Mouse (Mus musculus): ENCODE results near the gene Nme7. TPM values are rescaled to one million over a fixed set of nuclear protein-coding genes. Genes with fewer than 3 reads are reported as not detected.

The Nme7 gene
- total RNA-seq, 1 experiment from 2014 or later: 15.5 TPM

DNA sequence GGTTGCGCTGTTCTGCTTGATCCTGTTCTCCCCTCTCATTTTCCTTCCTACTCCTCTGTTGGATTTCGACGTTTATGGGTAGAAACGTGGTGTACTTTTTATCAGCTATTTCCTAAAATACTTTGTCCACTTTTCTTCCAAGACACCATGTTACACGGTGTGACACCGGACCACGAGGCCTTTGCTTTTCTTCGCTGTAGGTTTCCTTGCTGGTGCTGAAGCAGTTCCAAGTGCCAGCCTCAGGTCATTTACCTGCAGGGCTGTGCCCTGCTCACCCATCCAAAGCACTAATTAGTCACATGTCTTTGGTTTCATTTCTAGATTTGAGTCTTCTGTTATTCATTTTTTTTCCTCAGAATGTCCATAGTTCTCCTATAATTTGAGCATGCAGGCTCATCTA is 79.7 kb downstream of the Nme7 start:
- DNase-seq: no peak

DNA sequence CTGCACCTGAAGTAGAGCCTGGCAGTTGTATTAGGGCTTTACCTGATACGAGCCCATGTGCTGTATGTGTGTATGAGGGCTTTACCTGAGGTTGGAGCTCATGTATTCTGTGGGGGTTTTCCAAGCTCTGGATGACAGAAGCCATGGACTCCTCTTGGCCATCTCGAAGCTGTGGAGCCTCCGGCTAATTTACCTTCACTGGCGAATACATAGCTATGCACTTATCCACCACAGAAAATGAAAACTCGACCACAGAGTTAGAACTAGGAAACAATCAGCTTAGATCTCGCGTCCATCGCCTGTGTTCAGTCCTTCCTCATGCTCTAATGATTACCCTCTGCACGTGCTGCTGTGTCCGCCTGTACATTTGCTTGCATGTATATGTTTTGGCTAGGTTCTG is 80.4 kb downstream of the Nme7 start:
- DNase-seq: no peak

DNA sequence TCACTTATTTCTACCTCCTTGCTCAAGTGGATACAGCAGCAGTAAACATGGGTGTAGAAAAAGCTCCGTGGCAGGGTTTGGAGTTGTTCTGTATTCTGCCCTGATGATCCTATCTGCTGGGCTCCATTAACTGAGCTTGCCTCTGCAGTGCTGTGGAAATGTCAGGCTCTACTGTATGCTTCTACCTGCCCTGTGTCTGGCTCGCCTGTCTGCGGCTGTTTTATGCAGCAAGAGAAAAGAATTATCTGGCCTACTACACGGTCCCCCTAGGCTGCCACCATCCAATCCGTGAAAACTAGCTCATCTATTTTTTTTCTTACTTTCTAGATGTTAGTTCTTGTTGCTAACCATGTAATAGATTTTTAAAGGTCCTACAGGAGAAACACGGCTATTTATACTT is 81.1 kb downstream of the Nme7 start:
- no peak for DNase-seq

DNA sequence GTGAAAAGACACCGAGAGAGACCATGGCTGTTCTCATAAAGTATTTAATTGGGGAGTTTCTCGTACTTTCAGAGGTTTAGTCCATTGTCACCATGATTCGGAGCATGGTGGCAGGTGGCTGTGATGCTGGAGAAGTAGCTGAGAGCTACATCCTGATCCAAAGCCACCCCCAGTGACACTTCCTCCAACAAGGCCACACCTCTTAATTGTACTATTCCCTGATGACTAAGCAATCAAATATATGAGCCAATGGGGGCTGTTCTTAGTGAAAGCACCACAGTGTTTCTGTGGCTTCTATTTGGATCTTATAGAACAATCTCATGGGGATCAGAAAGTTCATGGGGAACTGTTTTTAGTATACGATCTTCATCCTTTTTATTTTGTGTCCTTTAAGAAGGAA is 85.8 kb downstream of the Nme7 start:
- DNase-seq: no peak

DNA sequence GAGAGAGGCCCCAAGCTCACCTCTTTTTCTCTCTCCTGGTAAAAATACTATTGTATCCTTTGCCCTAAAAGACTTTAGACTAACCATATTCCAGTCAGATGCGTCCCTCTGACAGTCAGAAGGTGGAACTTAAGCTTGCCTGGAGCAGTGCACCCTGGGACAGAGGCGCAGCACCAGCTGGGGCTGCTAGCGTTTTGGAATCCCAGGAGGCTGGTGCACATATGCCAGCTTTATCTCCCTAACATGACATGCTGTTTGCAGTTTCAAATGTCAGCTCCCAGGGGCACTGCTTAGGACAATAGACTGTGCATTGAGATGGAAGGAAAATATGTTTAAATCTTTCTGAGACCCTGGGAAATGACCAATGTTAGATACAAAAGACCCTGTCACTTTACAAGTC is 88.3 kb downstream of the Nme7 start:
- DNase-seq: no peak

DNA sequence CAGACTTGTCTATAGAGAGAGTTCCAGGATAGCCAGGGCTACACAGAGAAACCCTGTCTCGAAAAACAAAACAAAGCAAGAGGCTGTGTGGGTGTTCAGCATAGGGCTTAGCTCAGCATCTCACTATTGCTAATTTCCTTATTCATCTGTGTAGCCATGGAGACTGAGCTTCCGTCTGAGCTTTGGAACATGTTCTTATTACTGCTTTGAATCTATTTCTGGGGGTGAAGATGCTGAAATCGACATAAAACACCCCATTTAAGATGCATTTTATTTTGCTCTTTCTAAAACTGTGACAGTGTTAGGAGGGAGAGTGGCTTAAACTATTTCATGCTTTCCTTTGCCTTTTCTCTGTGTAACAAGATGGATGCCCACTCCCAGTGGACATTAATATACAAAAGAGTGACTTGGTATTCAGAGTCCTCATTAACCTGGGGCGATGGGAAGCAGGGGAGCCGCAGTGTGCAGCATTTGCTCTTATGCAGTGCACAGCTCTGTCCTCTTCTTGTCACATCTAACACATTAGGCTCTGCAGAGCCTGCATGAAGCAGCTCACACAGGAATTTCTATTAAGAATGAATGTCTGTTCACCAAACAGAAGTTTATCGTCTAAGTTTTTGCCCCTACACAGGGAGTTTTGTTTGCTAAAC is 91.3 kb downstream of the Nme7 start:
- no peak for DNase-seq

DNA sequence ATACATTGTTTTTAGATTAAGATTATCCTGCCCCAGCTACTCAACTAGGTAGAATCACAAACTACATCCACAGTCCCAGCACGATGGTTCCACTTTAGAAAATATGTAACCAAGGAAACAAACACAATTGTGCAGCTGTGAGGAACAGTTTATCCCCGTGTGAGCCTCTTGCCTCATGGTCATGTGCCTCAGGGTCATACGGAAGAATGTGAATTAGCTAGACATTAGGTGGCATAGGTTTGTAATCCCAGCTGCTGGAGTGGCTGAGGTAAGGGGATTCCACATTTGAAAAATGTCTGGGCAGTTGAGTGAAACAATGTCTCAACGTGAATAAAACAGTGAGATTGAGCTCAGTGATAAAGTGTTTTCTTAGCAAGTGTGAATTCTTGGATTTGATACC is 93.8 kb downstream of the Nme7 start:
- no peak for DNase-seq

DNA sequence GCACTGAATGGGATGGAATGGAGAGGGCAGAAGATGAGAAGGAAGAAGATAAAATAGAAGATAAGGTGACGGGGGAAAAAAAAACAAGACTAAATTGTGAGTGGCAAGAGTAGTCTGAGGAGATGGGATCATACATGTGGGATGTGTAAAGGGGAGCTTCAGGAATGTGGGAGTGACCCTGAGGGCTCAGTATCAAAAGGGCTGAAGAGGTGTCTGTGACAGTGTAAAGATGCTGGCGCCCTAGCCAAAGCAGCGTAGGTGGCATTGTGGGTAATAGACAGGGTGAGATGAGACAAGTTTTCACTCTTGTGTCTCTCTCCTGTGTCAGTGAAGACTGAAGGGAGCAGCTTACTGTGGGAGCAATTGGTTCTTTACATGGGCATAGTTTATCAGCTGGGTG is 95.7 kb downstream of the Nme7 start:
- no peak for DNase-seq

DNA sequence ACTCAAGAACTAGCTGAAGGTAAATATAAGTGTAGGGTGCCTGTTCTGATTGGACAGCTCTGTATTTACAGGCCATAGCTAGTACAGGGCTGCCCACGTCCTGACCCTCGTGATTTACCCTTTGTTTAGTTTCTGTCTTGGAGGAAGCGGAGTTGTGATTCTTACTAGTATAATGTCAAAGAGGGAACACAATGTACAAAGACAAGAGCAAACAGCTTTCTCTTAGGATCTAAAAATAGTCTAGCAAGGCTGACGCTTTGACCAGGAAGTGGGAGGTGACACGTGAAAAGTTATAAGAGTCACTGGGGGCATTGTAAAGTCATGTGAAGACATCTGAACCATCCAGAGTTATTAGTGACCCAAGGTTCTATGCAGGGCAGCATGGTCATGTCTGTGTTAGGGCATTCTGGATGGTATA is 101.5 kb downstream of the Nme7 start:
- DNase-seq: peak; percentile 18

DNA sequence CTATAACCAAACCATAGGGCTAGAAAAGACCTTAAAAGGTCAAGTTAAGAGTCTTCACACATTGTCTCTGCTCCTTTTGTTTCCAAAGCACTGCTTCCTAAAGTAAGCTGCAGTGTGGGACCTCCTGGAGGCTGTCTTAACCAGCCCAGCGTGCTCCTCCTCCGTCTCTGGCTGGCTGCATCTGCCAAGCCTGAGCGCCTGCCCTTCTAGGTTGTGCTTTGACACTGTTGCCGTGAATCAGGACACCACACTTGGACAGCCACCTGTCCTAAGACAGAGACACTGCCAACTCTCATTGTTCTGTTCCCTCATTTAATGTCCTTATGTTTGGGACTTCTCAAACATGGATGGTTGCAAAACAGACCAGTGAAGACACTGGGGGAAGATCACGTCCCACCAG is 102.6 kb downstream of the Nme7 start:
- DNase-seq: no peak

DNA sequence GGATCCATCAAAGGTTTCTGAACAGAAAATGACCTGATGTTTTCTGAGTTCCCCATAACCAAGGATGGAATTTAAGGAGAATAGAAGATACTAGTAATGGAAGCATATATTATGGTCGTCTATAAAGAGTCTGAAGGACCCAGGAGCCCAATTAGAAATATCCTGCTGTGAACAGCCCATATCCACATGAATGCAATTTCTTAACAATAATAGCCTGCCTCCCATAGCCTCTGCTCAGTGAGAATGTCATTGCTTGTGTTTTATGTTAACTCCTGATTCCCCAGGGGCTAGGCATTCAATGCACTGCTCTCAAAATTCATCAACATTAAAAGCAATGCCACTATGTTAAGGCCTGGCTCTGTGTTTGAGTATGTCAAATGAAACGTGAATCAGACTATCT is 104.7 kb downstream of the Nme7 start:
- no peak for DNase-seq

DNA sequence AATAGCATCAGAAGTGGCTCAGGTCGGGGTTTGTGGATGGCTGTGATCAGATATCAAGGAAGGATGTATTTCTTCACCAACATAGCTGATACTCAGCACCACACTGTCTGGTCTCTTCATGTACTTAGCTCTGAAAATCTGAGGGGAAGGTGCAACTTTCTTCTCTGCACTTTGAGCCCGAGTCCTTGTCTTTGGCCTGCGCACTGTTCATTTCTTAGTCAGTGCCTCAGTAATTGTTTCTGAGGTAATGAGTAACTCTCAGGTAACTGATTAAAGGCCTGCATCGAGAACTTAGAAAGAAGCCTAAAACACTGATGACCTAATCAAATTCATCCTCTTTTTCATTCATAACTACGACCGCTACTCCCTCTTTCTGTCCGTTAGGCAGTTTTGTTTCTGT is 107.4 kb downstream of the Nme7 start:
- DNase-seq: no peak

DNA sequence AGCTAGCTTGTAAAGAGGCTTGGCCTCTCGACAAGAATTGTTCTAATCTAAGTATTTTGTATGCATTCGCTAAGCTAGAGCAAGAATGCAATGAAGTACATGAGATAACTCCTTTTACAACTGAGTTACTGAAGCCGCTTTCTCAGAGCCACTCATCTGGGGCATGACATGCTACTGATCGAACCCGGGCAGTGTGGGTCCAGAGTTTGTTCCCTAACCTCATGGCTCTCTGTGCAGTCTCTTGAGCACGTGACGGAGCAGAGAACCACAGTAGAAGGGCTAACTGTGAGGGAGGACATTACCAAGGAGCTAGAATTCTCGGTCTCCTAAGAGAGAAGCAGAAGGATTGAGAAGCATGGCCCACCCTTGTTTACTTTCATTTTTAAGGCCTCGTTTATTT is 109.0 kb downstream of the Nme7 start:
- DNase-seq: no peak

DNA sequence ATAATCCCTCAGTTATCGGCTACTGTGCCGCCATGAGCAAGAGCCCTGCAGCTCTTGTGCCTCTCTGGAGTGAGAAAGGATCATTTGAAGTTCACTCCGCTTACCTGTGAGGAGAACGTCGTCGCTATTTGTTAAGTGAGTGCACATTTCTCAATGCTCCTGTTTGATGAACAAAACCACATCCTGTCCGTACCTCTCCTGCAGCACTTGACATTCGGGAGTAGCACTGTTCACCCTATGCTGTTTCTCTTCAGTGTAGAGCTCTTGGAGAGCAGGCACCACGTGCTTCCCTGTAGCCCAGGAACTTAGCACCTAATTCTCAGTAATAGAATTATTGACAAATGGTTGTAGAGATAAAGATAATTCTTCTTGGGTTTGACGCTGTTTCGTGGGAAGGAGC is 109.7 kb downstream of the Nme7 start:
- no peak for DNase-seq

DNA sequence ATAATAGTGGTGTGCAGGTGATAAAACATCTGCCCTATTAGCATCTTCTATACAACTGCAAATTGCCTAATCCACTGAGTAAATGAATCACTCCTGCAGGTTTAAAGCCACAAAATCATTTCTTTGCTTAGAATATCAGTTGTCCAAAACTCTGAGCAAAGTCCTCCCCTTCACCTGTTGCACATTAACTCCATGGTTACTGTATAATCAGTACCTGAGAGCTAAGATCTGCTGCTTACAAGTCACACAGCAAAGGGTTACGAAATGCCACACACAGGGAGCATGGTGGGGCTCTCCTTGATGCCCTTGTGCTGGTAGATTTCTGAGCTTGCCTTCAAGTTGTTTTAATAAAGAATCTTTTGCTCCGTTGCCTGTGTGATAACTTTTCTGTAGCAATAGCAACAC is 111.4 kb downstream of the Nme7 start:
- no peak for DNase-seq

DNA sequence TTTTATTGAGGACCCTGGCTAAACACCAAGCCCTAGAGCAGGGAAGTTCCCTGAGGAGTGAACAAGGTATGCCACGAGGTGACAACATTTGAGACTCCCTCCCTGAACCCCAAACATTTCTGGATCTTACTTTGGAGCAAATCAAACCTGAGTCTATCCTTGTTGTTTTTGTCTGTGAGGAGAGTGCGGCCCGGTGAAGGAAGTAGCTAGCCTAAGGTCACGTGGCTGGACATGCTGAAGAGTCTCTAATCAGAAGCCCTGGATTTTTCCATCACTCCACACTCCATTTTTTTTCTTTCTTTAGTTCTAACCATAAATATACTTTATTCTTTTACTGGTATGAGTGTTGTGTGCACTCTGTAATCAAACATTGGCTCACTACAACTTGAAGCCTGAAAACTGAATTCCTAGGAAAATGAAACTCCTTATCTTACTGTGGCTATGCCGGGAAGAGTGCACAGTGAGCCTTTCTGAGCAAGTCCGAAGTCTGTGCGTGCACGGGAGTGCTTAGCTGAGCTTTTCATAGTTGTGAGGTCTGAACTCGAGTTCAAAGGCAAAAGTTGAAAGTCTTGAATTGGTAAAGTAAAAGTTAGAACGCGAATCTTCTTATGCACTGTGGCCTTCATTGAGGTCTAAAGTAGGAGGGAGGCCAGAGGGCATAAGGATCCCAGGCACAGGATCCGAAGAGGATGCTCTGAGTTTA is 112.9 kb downstream of the Nme7 start:
- DNase-seq: no peak

DNA sequence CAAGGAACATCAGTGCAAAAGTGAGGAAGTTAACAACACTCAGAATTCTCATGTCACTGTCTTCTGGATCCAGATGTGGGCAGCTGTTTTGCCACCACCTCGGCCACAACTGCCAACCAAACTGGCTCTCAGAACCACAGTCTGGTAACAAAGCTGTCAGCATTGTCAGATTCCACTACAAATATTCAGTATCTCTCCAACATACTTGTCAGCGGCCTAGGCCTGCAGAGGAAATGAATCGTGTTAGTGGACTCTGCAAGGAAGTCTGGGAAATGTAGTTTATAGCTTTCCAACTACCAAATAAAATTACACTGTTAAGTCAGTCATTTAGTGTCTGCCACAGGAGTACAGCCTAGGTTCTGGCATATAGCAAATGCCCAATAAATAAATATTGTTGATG is 113.7 kb downstream of the Nme7 start:
- DNase-seq: no peak

DNA sequence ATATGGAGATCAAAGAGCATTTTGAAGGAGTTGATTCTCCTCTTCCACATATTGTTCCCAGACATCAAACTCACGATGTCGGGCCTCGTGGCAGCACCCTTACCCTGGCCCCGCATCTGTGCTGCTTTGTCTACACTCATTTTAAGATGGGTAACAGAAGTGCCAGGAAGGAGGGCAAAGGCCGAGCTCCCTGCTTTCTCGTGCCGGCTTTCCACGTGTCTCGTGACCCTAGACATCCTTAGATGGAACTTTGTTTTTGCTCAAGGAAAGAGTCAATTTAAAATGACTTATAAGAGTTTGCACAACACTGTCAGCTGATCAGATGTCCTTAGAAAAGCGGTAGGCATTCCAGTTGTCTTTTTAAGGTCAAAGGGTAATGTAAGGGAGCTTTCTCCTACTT is 114.4 kb downstream of the Nme7 start:
- peak; percentile 14 for DNase-seq

DNA sequence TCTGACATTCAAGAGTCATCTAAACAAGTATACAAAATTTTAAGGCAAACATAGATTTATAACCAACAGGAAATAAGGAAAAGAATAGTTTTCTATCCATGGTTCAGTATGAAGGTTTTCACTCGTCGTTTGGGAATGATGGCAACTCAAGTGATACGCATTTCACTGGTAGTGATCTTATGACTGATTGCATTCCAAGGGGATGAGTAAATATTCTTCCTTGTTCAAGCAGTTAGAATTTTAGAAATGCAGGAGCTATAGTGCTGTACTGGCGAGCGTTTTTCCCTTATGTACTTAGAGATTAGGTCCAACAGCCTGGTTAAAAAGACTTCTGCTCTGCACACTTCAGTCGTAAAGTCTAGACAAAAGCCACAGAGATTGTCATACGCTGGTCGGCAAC is 115.5 kb downstream of the Nme7 start:
- DNase-seq: no peak

DNA sequence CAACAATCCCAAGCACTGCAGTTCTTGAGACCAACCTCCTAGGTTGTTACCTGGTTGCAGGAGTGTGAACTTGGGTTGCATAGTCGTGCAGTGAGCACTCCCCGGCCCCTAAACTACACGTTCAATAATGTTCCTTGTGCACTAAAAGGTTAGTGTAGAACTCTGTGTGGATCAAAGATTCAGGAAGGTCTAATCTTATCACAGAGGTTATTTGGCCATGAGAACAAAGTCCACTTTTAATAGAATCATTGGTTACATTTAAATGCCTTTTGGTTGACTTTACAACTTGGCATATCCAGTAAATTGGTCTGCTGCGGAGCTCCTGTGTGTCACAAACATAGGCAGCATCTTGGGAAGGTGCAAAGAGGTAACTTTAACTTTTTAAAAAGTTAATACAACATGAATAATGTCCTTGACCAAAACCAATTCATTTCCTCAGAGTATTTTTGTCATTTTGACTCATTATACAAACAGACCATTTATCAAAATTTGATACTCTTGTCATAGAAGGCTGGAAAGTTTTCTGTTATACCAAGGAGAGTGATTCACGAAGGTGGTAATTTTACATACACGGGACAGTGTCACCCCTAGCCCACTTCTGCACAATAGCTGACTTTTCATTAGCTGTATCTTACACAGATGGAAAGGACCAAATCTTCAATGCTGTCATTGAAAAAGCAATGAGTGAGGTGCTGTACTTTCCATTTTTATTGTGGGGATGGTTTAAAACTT is 116.9 kb downstream of the Nme7 start:
- DNase-seq: no peak

DNA sequence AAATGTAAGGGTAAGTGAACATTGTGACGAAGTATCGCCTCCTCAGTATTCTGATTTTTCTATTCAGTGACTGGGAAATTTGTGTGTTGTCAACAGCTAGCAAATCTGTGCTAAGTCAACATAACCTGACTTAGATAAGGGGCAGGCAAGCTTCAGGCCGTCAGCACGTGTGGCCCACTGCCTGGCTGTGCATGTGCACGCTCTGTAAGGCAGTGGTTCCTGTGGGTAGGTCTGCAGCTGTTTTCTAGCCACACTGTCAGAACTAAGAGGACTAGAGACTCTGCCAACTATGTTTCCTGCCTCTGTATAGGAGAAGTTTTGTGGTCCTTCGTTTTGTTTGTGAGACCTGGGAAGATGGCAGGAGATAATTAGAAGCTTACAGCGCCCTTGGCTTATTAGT is 122.3 kb downstream of the Nme7 start:
- no peak for DNase-seq

DNA sequence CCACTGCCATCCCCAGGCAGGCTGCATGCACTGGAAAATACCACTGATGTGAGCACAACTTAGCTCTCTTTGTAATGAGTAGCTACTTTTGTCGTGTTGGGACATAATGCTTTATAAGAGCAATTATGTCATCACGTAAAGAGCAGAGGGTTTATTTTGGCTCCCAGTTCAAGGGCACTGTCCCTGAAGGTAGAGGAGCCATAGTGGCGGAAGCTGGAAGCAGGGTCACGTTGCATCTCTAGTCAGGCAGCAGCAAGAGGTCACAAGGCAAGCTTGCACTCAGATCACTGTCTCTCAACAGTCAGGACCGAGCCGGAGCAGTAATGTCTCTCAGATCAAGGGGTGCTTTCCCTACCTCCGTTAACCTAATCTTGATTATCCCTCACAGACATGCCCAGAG is 123.9 kb downstream of the Nme7 start:
- no peak for DNase-seq

DNA sequence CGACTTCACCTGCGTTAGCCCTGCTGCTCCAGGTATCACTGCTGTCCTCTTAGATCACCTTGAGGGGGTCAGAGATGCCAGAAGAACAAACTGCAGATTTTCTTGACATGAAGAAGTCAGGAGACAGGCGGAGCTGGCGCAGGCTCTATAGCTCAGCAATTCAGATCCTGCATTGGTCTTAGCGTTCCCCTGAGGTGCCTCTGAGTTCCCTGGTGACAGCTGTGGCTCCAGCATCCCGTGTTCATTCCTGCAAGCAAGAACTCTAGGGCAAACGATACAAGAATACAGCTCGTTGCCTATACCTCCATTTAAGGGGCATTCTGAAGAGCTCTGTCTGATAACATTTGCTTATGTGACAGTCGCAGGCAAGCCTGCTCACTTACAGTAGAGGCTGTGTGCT is 124.7 kb downstream of the Nme7 start:
- DNase-seq: no peak

DNA sequence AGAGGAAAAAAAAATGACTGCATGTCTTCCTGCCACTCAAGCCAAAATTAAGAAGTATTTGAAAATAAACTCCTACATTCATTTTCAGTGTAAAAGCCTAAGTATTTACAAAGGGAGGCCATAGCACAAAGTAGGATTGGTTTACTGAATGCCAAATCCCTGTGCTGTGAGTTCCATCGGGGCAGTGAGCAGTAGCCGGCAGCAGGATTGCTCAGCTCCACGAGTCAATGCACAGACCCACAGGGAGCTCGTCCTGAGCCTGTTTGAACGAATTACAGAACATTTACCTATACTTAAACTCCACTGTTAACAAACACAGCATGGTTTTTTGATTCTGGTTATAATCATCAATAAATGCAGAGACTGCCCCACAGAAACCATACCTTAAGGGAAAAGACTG is 128.7 kb downstream of the Nme7 start:
- no peak for DNase-seq
